Mouse (Mus musculus) forebrain, embryonic 11.5 days (tissue): ENCODE measurements around the gene Wdr6. TPM values are rescaled to one million over a fixed set of nuclear protein-coding genes. Genes with fewer than 3 reads are reported as not detected.

Experiments used
- ATAC-seq: fragments of 200-750 bp; cut with Nextera tagmentation; replicated peaks from 2 replicates; pipeline ENCODE4 v1.8.0; 2017; ENCODE audit warnings: moderate TSS enrichment; ENCODE audit not compliant: low FRiP score
- DNase-seq: peaks from one replicate; pipeline ENCODE4 v3.0.0-alpha.2; 2017; ENCODE audit warnings: low spot score
- H3K27ac ChIP-seq: fragments of 300-500 bp; sonication (generic); 2 replicates; pipeline ENCODE4 v1.5.1; 2014; ENCODE audit warnings: low read depth, low read length
- H3K27me3 ChIP-seq: fragments of 300-500 bp; sonication (generic); 2 replicates; pipeline ENCODE4 v1.6.1; 2014; ENCODE audit warnings: mild to moderate bottlenecking, low read length, mixed read lengths; ENCODE audit not compliant: control insufficient read depth, insufficient read depth
- H3K36me3 ChIP-seq: fragments of 300-500 bp; sonication (generic); 2 replicates; pipeline ENCODE4 v1.6.1; 2014; ENCODE audit warnings: mild to moderate bottlenecking, low read length, moderate library complexity, mixed read lengths; ENCODE audit not compliant: control insufficient read depth, insufficient read depth
- H3K4me1 ChIP-seq: fragments of 300-500 bp; sonication (generic); replicated peaks from 2 replicates; pipeline ENCODE4 v1.6.1; 2014; ENCODE audit warnings: low read length, mixed read lengths; ENCODE audit not compliant: control insufficient read depth, insufficient read depth
- H3K4me2 ChIP-seq: fragments of 300-500 bp; sonication (generic); 2 replicates; pipeline ENCODE4 v1.6.1; 2014; ENCODE audit warnings: low read depth, mild to moderate bottlenecking, low read length, moderate library complexity, mixed read lengths; ENCODE audit not compliant: severe bottlenecking
- H3K4me3 ChIP-seq: fragments of 300-500 bp; sonication (generic); 2 replicates; pipeline ENCODE4 v1.5.1; 2014; ENCODE audit warnings: low read depth, low read length
- H3K9ac ChIP-seq: fragments of 300-500 bp; sonication (generic); 2 replicates; pipeline ENCODE4 v1.6.1; 2014; ENCODE audit warnings: low read length
- H3K9me3 ChIP-seq: fragments of 300-500 bp; sonication (generic); 2 replicates; pipeline ENCODE4 v1.6.1; 2016; ENCODE audit warnings: low read length, mixed read lengths; ENCODE audit not compliant: control insufficient read depth
- WGBS: fragments of 180-500 bp; shearing (Covaris S2); extraction: QIAGEN DNeasy Blood & Tissue Kit; methylation state at CpG from one replicate; pipeline ENCODE4 v1.1.7; 2014; 5-methylcytosine and 5-hydroxymethylcytosine counted together
- polyA plus RNA-seq: library from polyadenylated mRNA; unstranded; fragments of >200 nt; fragmentation: Nextera tagmentation; extraction: Ambion mirVana; gene quantifications from 2 replicates; pipeline ENCODE4 v1.2.1, GENCODE M21; 2014

Wdr6 gene
- polyA plus RNA-seq, 1 experiment from 2014 or later = 196 TPM

- H3K9me3 ChIP-seq = no peaks in the 10 kb centered on the region
- ATAC-seq = no peak
- H3K27ac ChIP-seq = no peak overlapping the region
- H3K4me1 ChIP-seq = peaks cover 29% of the 10 kb centered on the region
- 55% methylated on average over 6 of the region's 6 CpGs for WGBS
- no peak for DNase-seq
- H3K4me2 ChIP-seq = peak overlapping the region; percentile 62
- peaks cover 15% of the 10 kb centered on the region; the same call in 1 of the 2 replicates for H3K36me3 ChIP-seq
- peak overlapping the region; percentile 87; the same call in 1 of the 2 replicates for H3K9ac ChIP-seq
- H3K27me3 ChIP-seq = no peaks in the 10 kb centered on the region
- H3K4me3 ChIP-seq = peak overlapping the region; percentile 85
Measured at GRCm38 (mm10) chr9:108577025-108577424, 1.5 kb downstream of the Wdr6 start.

GRCm38 (mm10) chr9:108575321-108576297, 2.9 kb downstream of the Wdr6 start:
- peaks cover 31% of the 10 kb centered on the region for H3K4me1 ChIP-seq
- ATAC-seq = no peak
- H3K4me3 ChIP-seq = no peak overlapping the region
- H3K9ac ChIP-seq = no peak overlapping the region
- no peaks in the 10 kb centered on the region for H3K9me3 ChIP-seq
- no peak overlapping the region for H3K4me2 ChIP-seq
- H3K27ac ChIP-seq = no peak overlapping the region
- DNase-seq = no peak
- WGBS = 90% methylated on average over 37 of the region's 37 CpGs
- H3K27me3 ChIP-seq = no peaks in the 10 kb centered on the region
- peaks cover 19% of the 10 kb centered on the region; the same call in 1 of the 2 replicates for H3K36me3 ChIP-seq

- Histone ChIP-seq H3K4me1 (peaks cover 36% of the 10 kb centered on the region), H3K27ac (no peak overlapping the region)
- ATAC-seq = no peak
Measured at GRCm38 (mm10) chr9:108574921-108575320, 3.6 kb downstream of the Wdr6 start.

GRCm38 (mm10) chr9:108573774-108574690, 4.5 kb downstream of the Wdr6 start:
- peaks cover 32% of the 10 kb centered on the region for H3K4me1 ChIP-seq
- H3K4me3 ChIP-seq = no peak overlapping the region
- peaks cover 19% of the 10 kb centered on the region; the same call in 1 of the 2 replicates for H3K36me3 ChIP-seq
- no peaks in the 10 kb centered on the region for H3K27me3 ChIP-seq
- no peak overlapping the region for H3K4me2 ChIP-seq
- DNase-seq (peak; percentile 88), ATAC-seq (no peak)
- 49% methylated on average over 26 of the region's 26 CpGs for WGBS
- no peak overlapping the region for H3K27ac ChIP-seq
- no peaks in the 10 kb centered on the region for H3K9me3 ChIP-seq
- 0 out of 2 replicates have a peak overlapping the region, but pooled peaks have one; percentile 16 for H3K9ac ChIP-seq

More at GRCm38 (mm10) chr9:108574921-108575320, 3.6 kb downstream of the Wdr6 start:
- WGBS = 92% methylated on average over 12 of the region's 12 CpGs
- Histone ChIP-seq H3K9ac (no peak overlapping the region), H3K36me3 (peaks cover 19% of the 10 kb centered on the region; the same call in 1 of the 2 replicates), H3K4me3 (no peak overlapping the region), H3K9me3 (no peaks in the 10 kb centered on the region), H3K27me3 (no peaks in the 10 kb centered on the region), H3K4me2 (no peak overlapping the region)
- DNase-seq = no peak

- WGBS = 82% methylated on average over 10 of the region's 10 CpGs
- no peak overlapping the region for H3K27ac ChIP-seq
- no peak overlapping the region for H3K9ac ChIP-seq
Measured at GRCm38 (mm10) chr9:108572321-108572720, 6.2 kb downstream of the Wdr6 start.

GRCm38 (mm10) chr9:108571401-108571973, 7.1 kb downstream of the Wdr6 start:
- no peaks in the 10 kb centered on the region for H3K9me3 ChIP-seq
- 95% methylated on average over 16 of the region's 16 CpGs for WGBS
- H3K9ac ChIP-seq = no peak overlapping the region
- H3K4me3 ChIP-seq = no peak overlapping the region
- ATAC-seq = no peak
- H3K4me2 ChIP-seq = no peak overlapping the region
- H3K27ac ChIP-seq = no peak overlapping the region
- DNase-seq = no peak
- peaks cover 28% of the 10 kb centered on the region for H3K4me1 ChIP-seq
- no peaks in the 10 kb centered on the region for H3K27me3 ChIP-seq
- peaks cover 19% of the 10 kb centered on the region; the same call in 1 of the 2 replicates for H3K36me3 ChIP-seq

More at GRCm38 (mm10) chr9:108572321-108572720, 6.2 kb downstream of the Wdr6 start:
- Histone ChIP-seq H3K27me3 (no peaks in the 10 kb centered on the region), H3K36me3 (peaks cover 19% of the 10 kb centered on the region; the same call in 1 of the 2 replicates), H3K4me1 (peaks cover 36% of the 10 kb centered on the region), H3K4me3 (no peak overlapping the region), H3K9me3 (no peaks in the 10 kb centered on the region), H3K4me2 (no peak overlapping the region)
- no peak for ATAC-seq
- DNase-seq = no peak

GRCm38 (mm10) chr9:108570207-108570896, 8.2 kb downstream of the Wdr6 start:
- H3K9ac ChIP-seq = peak overlapping the region; percentile 57
- H3K4me3 ChIP-seq = peak overlapping the region; percentile 51
- ATAC-seq (peak; percentile 4; the same call in 1 of the 2 replicates), DNase-seq (peak; percentile 86)
- peak overlapping the region; percentile 53; the same call in 1 of the 2 replicates for H3K27ac ChIP-seq
- WGBS = 3% methylated on average over 40 of the region's 40 CpGs
- peaks cover 18% of the 10 kb centered on the region; the same call in 1 of the 2 replicates for H3K36me3 ChIP-seq
- peak overlapping the region; percentile 93 for H3K4me2 ChIP-seq
- H3K9me3 ChIP-seq = no peaks in the 10 kb centered on the region
- H3K4me1 ChIP-seq = peaks cover 28% of the 10 kb centered on the region
- no peaks in the 10 kb centered on the region for H3K27me3 ChIP-seq
